Mouse (Mus musculus): Measurements from ENCODE around the gene Pparg.

Pparg gene

DNA sequence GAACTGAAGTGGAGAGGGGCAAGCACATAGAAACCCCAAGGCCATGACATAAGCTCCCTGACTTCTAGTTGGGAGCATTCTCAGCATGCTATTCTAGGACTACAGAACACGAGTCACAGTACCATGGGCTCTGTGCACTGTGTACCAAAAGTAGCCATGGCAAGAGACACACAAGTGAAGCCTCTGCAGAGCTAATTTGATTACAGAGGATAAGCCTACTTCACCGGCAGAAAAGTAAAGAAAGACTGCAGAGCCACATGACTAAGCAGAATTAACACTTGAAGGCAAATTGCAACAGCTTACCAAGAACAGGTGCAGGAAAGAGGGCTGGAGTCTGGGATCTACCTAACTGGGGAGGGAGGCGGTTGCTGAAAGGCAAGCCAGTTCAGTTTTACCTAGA, 103.9 kb downstream of the Pparg start:
- no peak for DNase-seq

DNA sequence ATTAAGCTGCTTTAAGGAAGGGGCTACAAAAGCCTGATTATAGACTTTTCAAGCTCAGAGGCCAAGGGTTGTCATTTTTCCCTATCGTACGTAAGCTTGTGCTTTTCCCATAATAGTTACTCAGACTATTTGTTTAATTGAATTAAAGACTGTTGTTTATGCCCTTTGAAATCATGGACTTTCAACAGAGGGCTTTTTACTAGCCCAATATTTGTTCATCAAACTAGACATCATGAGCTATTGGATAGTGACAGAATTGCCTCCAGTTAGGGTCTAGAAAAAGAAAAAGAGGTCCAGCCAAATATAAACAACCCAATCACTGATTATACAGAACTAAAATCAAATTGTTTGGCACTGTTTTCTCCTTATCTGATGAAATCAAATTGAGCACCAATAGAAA, 104.7 kb downstream of the Pparg start:
- DNase-seq, result no peak

- no peak for DNase-seq
Measured at GRCm38 (mm10) chr6:115465876-115466275, 105.1 kb downstream of the Pparg start.

- DNase-seq, result no peak
Measured at GRCm38 (mm10) chr6:115466601-115467000, 105.8 kb downstream of the Pparg start.

DNA sequence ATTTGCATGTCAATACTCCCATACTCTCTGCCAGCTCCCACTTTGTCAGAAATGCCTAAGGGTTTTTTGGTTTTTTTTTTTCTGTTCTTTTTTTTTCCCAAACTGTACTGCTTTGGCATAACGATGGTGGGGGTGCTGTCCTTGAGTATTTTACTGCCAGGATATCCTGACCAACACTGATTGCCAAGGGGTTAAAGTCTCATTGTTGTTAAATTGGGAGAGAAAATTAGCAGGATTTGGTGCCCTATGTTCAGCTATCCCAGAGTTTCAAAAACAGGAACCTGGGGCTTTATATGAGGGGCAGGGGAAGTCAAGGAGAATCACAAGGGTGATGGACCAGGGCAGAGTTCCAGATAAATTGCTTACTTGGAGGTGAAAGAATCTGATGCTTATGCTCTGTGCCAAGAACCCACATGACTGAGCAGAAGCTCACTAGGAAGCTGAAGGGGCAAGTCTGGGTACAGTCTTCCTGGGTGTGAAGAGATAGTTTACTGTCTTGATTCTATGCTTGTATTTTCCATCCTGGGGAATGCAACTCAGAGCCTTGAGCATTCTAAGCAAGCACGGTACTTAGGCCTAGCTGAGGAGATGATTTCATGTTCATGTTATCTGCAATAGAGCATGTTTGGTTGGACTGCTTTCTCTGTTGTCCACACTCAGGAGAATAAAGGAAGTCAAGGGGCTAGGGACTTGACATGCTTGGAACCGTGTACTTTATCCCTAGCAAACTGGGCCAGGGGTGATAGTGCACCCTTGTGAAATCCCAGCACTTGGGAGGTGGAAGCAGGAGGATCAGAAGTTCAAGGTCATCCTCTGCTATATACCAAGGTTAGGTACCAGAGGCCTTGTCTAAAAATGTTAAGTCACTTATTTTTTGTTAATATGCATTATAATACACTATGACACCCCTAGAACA, 109.2 kb downstream of the Pparg start:
- no peak for DNase-seq

DNA sequence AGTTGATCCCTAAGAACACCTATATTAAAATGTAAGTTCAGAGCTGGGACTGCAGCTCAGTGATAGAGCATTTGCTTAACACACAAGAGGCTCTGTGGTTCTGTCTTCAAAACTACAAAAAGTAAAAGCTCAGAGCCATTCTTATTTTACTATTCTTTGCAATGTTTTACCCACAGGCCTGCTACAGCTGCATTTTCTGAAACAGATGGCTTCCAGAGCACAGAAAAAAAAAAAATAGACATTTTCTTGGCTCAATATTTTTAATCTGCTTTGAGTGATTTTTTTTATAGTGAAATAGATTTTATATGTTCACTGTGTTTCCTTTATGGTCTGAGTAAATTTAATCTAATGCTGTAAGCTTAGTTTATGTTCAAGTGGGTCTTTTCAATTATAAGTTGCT, 111.2 kb downstream of the Pparg start:
- no peak for DNase-seq

DNA sequence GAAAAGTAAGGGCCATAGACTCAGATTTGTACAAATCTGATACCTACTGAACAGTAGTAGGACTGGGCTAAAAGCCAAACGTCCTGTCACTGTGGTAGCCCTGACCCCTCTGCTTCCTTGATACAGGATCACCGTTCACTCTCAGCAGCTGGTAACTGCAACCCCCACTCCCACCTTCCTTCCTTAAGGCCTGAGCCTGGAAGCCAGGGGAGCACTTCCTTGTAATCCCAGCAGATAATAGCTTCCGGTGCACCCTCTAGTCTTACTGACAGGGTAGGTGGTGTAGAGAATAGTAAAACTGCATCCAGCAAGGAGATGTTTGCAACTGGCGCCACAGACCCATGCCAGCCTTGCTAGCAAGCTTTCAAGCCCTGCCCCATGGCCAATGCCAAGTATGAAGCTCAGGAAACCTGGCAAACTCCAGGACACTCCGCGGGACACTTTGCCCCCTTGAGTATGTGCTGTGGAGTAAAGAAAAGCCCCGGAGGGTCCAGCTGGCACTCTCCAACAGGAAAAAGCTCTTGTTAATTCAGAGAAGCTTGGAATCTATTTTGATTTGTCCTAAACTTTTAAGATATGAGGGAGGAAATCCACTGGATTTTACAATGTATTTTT, 116.4 kb downstream of the Pparg start:
- no peak for DNase-seq

GRCm38 (mm10) chr6:115479963-115480321, 119.2 kb downstream of the Pparg start:
- DNase-seq, result no peak

DNA sequence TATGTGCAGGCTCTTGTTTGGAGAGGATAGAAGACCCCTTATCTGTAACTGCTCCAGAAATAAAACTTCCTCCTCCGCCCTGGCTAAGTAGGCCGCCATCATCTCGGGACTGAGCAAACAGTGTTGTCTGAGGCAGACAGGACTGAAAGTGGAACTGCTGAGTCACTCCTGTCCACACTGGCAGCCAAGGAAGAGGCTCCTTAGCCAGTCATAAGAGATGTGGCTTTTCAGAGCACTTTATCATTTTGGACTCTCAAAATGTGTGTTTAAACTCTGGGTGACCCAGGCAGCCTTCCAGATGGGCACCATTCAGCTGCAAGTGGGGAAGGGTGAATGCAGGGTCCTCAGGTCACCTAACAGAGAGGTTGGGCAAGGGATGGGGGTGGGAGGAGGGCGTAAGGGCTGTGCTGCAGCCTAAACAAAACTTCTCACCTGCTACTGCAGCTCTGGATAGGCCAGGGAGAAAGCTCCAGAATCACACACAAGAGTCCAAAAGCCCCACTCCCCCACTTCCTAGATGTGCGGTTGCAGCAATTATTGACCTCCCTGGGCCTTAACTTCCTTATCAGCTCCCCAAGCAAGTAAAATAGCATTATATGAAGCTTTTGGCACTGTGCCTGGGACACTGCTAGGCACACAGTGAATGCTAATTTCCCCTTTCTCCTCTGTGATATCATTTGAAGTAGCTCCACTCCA, 119.7 kb downstream of the Pparg start:
- DNase-seq, result no peak

DNA sequence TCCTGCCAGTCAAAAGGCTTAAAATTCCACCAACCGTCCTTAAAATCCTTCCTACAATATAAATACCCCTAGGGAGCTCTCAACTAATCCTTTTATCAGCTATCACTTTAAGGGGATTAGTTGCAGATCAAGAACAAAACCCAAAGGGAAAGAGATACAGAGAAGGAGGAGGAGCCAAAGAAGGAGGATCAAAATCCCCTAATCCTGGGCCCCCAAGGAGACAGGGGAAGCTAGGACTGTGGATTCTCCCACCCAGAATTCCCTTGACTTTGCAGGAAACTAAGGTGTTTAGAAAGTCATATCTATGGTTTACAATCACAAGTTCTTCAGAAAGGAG, 120.2 kb downstream of the Pparg start:
- no peak for DNase-seq

GRCm38 (mm10) chr6:115481603-115482002, 120.9 kb downstream of the Pparg start:
- DNase-seq, result no peak

GRCm38 (mm10) chr6:115485635-115486034, 124.9 kb downstream of the Pparg start:
- no peak for DNase-seq

- no peak for DNase-seq
Measured at GRCm38 (mm10) chr6:115489831-115490230, 129.1 kb downstream of the Pparg start.

- DNase-seq, result peak; percentile 30
Measured at GRCm38 (mm10) chr6:115492952-115493613, 132.3 kb downstream of the Pparg start.

GRCm38 (mm10) chr6:115493824-115494223, 133.1 kb downstream of the Pparg start:
- no peak for DNase-seq

- peak; percentile 30 for DNase-seq
Measured at GRCm38 (mm10) chr6:115499540-115499939, 138.8 kb downstream of the Pparg start.

DNA sequence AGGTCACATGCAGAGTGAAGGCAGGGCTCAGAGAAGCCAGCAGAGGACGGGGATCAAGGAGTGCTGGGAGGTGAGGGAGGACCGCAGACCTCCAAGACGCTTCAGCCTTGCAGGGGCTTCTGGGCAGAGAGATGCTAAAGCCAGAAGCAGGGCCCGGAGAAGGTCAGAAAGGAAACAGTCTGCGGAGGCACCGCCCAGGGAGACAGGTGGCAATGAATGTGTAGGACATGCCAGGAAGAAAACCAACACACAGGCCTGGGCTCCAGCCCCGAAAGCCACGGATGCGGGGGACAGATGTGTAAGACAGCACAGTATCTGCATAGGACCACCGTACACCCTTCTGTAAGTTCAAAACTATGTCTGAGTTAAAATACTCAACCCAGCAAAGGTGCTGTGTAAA, 139.5 kb downstream of the Pparg start:
- no peak for DNase-seq

GRCm38 (mm10) chr6:115501131-115501530, 140.4 kb downstream of the Pparg start:
- no peak for DNase-seq

DNA sequence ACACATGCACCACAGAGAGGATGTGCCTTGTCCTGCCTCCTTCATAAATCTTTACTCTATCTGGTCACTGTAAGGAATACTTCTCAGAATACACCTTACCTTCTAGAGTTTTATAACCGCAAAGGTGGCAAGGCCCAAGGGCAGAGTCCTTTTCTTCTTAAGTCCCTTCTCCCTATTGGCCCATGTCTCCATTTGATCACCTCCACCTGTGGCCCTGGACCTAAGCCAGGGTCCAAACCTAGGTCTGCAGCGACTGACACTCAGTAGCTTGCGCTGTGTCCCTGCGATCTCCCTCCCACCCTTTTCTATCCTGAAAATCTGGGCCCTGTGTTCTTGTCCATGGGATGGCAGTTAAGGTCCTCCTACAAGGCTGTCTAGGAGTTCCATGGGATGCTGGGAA, 142.3 kb downstream of the Pparg start:
- no peak for DNase-seq

- no peak for DNase-seq
Measured at GRCm38 (mm10) chr6:115503549-115504159, 142.9 kb downstream of the Pparg start.

- DNase-seq, result no peak
Measured at GRCm38 (mm10) chr6:115504160-115504558, 143.4 kb downstream of the Pparg start.

DNA sequence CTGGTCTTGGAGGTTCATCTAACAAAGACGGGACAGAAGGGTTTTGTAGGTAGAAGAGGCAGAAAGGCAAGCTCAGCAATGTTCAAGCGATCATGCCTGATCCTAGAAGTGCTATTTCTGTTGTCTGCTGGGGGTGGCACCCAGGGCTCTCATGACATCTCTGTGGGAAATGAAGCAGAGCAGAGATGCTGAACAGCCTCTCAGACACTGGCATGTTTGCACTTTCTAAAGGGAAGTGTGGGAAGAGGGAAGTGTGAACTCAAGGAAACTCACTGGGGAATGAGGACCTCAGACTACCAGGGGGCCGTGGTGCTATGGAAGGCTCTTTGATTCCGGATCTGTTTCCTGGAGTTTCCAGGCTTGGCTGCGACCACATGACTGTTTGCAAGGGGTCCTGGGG, 144.2 kb downstream of the Pparg start:
- no peak for DNase-seq

- no peak for DNase-seq
Measured at GRCm38 (mm10) chr6:115506425-115506824, 145.7 kb downstream of the Pparg start.
